Mouse (Mus musculus) kidney, adult 2 months (tissue): ENCODE results near the gene Agmat.

Experiments
- CTCF ChIP-seq: fragments of 200-500 bp; conservative IDR thresholded peaks from 2 replicates; pipeline ENCODE4 v1.5.1; 2011; ENCODE audit warnings: low read depth, mild to moderate bottlenecking, control low read depth, low read length, moderate library complexity, mixed read lengths; ENCODE audit not compliant: insufficient read depth, insufficient read length
- POLR2A ChIP-seq: fragments of 200-500 bp; IDR thresholded peaks from one replicate; pipeline ENCODE4 v1.6.1; 2011; ENCODE audit warnings: low read depth, low read length, control low read depth

- no peak for TF ChIP-seq CTCF
- TF ChIP-seq POLR2A: no peak
Observed at GRCm38 (mm10) chr4:141724594-141724993, 21.9 kb upstream of the Agmat start.
